ENCODE assay signal across 10 mouse cellular contexts in the genomic region with DNA sequence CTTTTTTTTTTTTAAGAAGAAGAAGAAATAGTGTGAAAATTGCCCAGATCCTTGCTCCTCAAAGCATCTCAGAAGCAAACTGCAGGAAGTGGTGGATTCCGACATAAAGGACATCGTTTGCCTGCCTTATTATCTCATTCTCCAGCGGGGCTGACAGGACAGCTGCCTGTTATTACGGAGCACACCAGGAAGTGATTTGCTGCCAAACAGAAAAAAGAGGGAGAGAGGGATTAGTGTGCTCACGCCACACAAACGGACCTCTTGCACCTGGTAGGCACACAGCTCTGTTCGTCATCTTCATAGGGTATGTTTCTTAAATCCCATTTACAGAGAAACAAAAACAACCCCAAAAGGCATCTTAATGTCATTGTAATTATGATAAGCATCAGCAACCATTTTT.
DNase-seq lines count a peak whose midpoint lies in the region; ATAC-seq and TF ChIP-seq lines count a peak whose summit lies in the region.
"Had no signal": no experiment of that assay in that cellular context is flagged by ENCODE, and none has a peak within 500 bp of the region (broad histone marks: within the 10 kb centered on the region; RNA-seq: fewer than 3 reads in every experiment).

No protein-coding gene starts in this region.

- no peak overlapping the region for H3K4me3 ChIP-seq in heart, embryonic 13.5 days
- no peak overlapping the region for H3K4me3 ChIP-seq in liver, postnatal 0 days (ENCODE audit: low read depth, low read length)
- H3K4me3 ChIP-seq in liver, embryonic 11.5 days (ENCODE audit: low read depth, low read length), result no peak overlapping the region
- no peak overlapping the region for H3K4me3 ChIP-seq in forebrain, embryonic 15.5 days
- H3K4me3 ChIP-seq: liver, embryonic 15.5 days had no signal

- no peak for TF ChIP-seq EP300 in liver, postnatal 0 days (IDR thresholded peaks at IDR 0.05; ENCODE audit: low read depth)

- H3K27ac ChIP-seq in heart, embryonic 13.5 days (replicated peaks), result 0 out of 2 replicates have a peak overlapping the region, but pooled peaks have one; percentile 67
- H3K27ac ChIP-seq in liver, postnatal 0 days (ENCODE audit: low read depth), result peak overlapping the region; percentile 50; the same call in 1 of the 2 replicates
- no peak overlapping the region for H3K27ac ChIP-seq in liver, embryonic 11.5 days (ENCODE audit: low read depth, low read length)
- no peak overlapping the region for H3K27ac ChIP-seq in forebrain, embryonic 15.5 days (replicated peaks)
- H3K27ac ChIP-seq: liver, embryonic 15.5 days had no signal

- TF ChIP-seq CTCF in liver, postnatal 0 days (IDR thresholded peaks at IDR 0.05; ENCODE audit: low read depth), result no peak

- no peak for ATAC-seq in heart, embryonic 13.5 days (ENCODE audit: extremely low read depth, insufficient number of reproducible peaks, low FRiP score, low TSS enrichment)
- ATAC-seq in liver, postnatal 0 days, result no peak
- no peak for ATAC-seq in liver, embryonic 11.5 days (replicated peaks; ENCODE audit: low FRiP score)
- ATAC-seq in forebrain, embryonic 15.5 days (replicated peaks), result no peak; the same call in 1 of the 2 replicates
- no peak for ATAC-seq in inflammation-experienced regulatory T-cells, adult 6 months

- H3K9ac ChIP-seq in heart, embryonic 13.5 days, result 0 out of 2 replicates have a peak overlapping the region, but pooled peaks have one; percentile 40
- no peak overlapping the region for H3K9ac ChIP-seq in liver, postnatal 0 days (replicated peaks)
- H3K9ac ChIP-seq in liver, embryonic 11.5 days (ENCODE audit: low read depth, low read length), result no peak overlapping the region
- no peak overlapping the region for H3K9ac ChIP-seq in forebrain, embryonic 15.5 days (replicated peaks)
- H3K9ac ChIP-seq: liver, embryonic 15.5 days had no signal

- peaks cover 10% of the 10 kb centered on the region for H3K27me3 ChIP-seq in heart, embryonic 13.5 days (replicated peaks)
- H3K27me3 ChIP-seq in liver, postnatal 0 days (ENCODE audit: insufficient read depth, low read length), result no peaks in the 10 kb centered on the region
- no peaks in the 10 kb centered on the region for H3K27me3 ChIP-seq in liver, embryonic 11.5 days (replicated peaks; ENCODE audit: control insufficient read depth, insufficient read depth, low read length)
- H3K27me3 ChIP-seq in forebrain, embryonic 15.5 days, result peaks cover 23% of the 10 kb centered on the region
- H3K27me3 ChIP-seq: liver, embryonic 15.5 days had no signal

- intact Hi-C loops in heart, postnatal 25 days (cut with DNase I), result no loop called here

- no peak for DNase-seq in heart, postnatal 25 days (ENCODE audit: low spot score)
- DNase-seq in liver, postnatal 0 days, result no peak
- DNase-seq in liver, embryonic 11.5 days (ENCODE audit: low spot score), result no peak
- DNase-seq in embryo, embryonic 11 days, result peak; percentile 44
- DNase-seq in thymus, postnatal 36 days, result no peak
- DNase-seq: adrenal gland, adult 2 months had no signal

- H3K9me3 ChIP-seq in heart, embryonic 13.5 days, result no peaks in the 10 kb centered on the region
- no peaks in the 10 kb centered on the region for H3K9me3 ChIP-seq in liver, postnatal 0 days (ENCODE audit: low read length)
- H3K9me3 ChIP-seq in liver, embryonic 11.5 days (ENCODE audit: control insufficient read depth, low read length), result no peaks in the 10 kb centered on the region
- H3K9me3 ChIP-seq in forebrain, embryonic 15.5 days, result no peaks in the 10 kb centered on the region
- H3K9me3 ChIP-seq: liver, embryonic 15.5 days had no signal

- H3K4me1 ChIP-seq in heart, embryonic 13.5 days, result peaks cover 25% of the 10 kb centered on the region
- H3K4me1 ChIP-seq in liver, postnatal 0 days (ENCODE audit: insufficient read depth), result peaks cover under 1% of the 10 kb centered on the region; the same call in 1 of the 2 replicates
- H3K4me1 ChIP-seq in liver, embryonic 11.5 days (replicated peaks; ENCODE audit: control insufficient read depth, insufficient read depth, low read length), result no peaks in the 10 kb centered on the region
- H3K4me1 ChIP-seq in forebrain, embryonic 15.5 days, result peaks cover 17% of the 10 kb centered on the region

- H3K36me3 ChIP-seq in heart, embryonic 13.5 days, result no peaks in the 10 kb centered on the region
- H3K36me3 ChIP-seq in liver, postnatal 0 days (replicated peaks; ENCODE audit: insufficient read depth, low read length), result no peaks in the 10 kb centered on the region
- H3K36me3 ChIP-seq in liver, embryonic 11.5 days (ENCODE audit: control insufficient read depth, insufficient read depth, low read length), result no peaks in the 10 kb centered on the region
- H3K36me3 ChIP-seq in forebrain, embryonic 15.5 days, result no peaks in the 10 kb centered on the region
- H3K36me3 ChIP-seq: liver, embryonic 15.5 days had no signal

- peak overlapping the region; percentile 38; the same call in 1 of the 2 replicates for H3K4me2 ChIP-seq in heart, embryonic 13.5 days
- H3K4me2 ChIP-seq in liver, postnatal 0 days (ENCODE audit: low read depth, low read length), result no peak overlapping the region
- H3K4me2 ChIP-seq in liver, embryonic 11.5 days, result no peak overlapping the region
- H3K4me2 ChIP-seq in forebrain, embryonic 15.5 days (replicated peaks), result peak overlapping the region; percentile 11; the same call in 1 of the 2 replicates
- H3K4me2 ChIP-seq: liver, embryonic 15.5 days had no signal

- WGBS in heart, embryonic 13.5 days, result 16% methylated on average over 7 of the region's 7 CpGs
- 27% methylated on average over 7 of the region's 7 CpGs for WGBS in liver, postnatal 0 days (ENCODE audit: insufficient replicate concordance)
- 18% methylated on average over 7 of the region's 7 CpGs for WGBS in liver, embryonic 11.5 days
- 2% methylated on average over 7 of the region's 7 CpGs for WGBS in forebrain, embryonic 15.5 days

Comparison
In these comparisons a context has a peak if more than half of its experiments do, and no peak if none do; other contexts are left out.
1. H3K27ac ChIP-seq: peak in heart, embryonic 13.5 days (single experiment) and liver, postnatal 0 days (single experiment); none in liver, embryonic 11.5 days (single experiment) and forebrain, embryonic 15.5 days (single experiment).
2. H3K4me2 ChIP-seq: peak in heart, embryonic 13.5 days (single experiment) and forebrain, embryonic 15.5 days (single experiment); none in liver, postnatal 0 days (single experiment) and liver, embryonic 11.5 days (single experiment).